Mouse (Mus musculus) heart, postnatal 0 days (tissue): ENCODE data around the gene Adcyap1.

Experiments used
- CTCF ChIP-seq: IDR thresholded peaks from 2 replicates; pipeline ENCODE4 v1.5.1; 2016; ENCODE audit warnings: antibody characterized with exemption, control low read depth, low read depth
- EP300 ChIP-seq: IDR thresholded peaks from 2 replicates; pipeline ENCODE4 v1.6.1; 2016; ENCODE audit warnings: antibody characterized with exemption, low read depth

DNA sequence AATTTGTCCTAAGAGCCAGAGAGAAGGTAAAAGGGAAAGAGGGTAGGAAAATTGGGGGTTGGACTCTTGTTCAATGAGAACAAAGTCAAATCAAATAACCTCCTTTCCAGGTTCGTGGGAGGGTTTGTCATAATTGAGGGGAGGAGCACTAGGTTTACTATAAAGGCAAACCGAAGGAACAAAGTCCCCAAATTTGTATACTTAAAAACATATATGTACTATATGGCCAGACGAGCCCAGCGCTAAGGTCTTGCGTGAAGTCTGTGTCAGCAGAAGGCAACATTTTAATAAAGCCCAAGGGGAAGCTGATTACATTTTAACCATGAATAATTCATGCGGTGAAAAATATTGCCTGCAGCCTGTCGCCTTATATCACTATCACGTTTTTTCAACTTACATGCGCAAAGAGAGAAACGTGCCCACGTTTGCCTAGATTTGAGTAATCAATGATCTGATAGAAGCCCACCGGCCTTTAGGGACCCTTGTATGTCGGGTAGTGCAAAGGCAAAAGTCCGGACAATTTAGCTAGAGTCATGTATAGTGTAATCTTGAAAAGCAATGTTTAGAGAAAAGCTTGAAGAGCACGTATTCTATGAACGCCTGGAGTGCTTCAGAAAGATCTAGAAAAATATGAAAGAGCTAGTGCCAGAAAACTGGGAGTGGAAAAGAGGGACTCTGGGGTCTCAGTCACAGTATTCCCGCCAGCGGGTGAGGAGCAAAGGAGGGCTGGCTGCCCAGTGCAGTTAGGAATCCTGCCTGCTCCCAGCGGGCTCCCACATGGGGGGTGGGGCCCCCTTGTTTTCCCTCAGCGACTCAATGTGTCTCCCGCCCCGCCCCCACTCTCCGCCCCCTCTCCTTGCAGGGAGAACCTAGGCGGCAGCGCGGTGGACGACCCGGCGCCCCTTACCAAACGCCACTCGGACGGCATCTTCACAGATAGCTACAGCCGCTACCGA is 4.5 kb downstream of the Adcyap1 start:
- no peak for TF ChIP-seq CTCF
- TF ChIP-seq EP300: no peak
